Mouse (Mus musculus) layer of hippocampus, adult 2 months (tissue): ENCODE data around the gene Sp6. TPM values are rescaled to one million over a fixed set of nuclear protein-coding genes. Genes with fewer than 3 reads are reported as not detected.

Source experiments
- DNase-seq, 2 experiments: peaks; one replicate each; pipeline ENCODE4 v3.0.0; 2022; ENCODE audit warnings: low spot score in 2 of 2
- H3K27ac ChIP-seq: fragments of 200-600 bp; 2 replicates; pipeline ENCODE4 v1.8.1; 2022
- H3K4me3 ChIP-seq: fragments of 200-600 bp; 2 replicates; pipeline ENCODE4 v1.8.1; 2022; ENCODE audit warnings: mild to moderate bottlenecking
- CTCF ChIP-seq: fragments of 200-600 bp; conservative IDR thresholded peaks from 2 replicates; pipeline ENCODE4 v1.8.1; 2022; ENCODE audit warnings: antibody characterized with exemption, mild to moderate bottlenecking, moderate library complexity
- total RNA-seq, 2 experiments: library from RNA; stranded (reverse); gene quantifications; 2 replicates each; pipeline ENCODE4 v1.2.3; 2021

The Sp6 gene
- total RNA-seq, 2 experiments from 2014 or later = 0.79 to 1.2 TPM

- Histone ChIP-seq H3K4me3 (no peak overlapping the region), H3K27ac (no peak overlapping the region)
- DNase-seq = no peak
- TF ChIP-seq CTCF = no peak
Observed at GRCm38 (mm10) chr11:97033781-97034180, 20.6 kb downstream of the Sp6 start.

- TF ChIP-seq CTCF = no peak
- DNase-seq = no peak
- H3K27ac ChIP-seq = no peak overlapping the region
- no peak overlapping the region for H3K4me3 ChIP-seq
Observed at GRCm38 (mm10) chr11:97036141-97036540, 22.9 kb downstream of the Sp6 start.

- TF ChIP-seq CTCF = no peak
- Histone ChIP-seq H3K27ac (no peak overlapping the region), H3K4me3 (no peak overlapping the region)
- DNase-seq = no peak
Observed at GRCm38 (mm10) chr11:97038881-97039280, 25.7 kb downstream of the Sp6 start.

GRCm38 (mm10) chr11:97040301-97041021, 27.3 kb downstream of the Sp6 start:
- no peak for TF ChIP-seq CTCF
- no peak overlapping the region for H3K27ac ChIP-seq
- no peak for DNase-seq
- peak overlapping the region; percentile 98 for H3K4me3 ChIP-seq

GRCm38 (mm10) chr11:97041022-97041899, 28.1 kb downstream of the Sp6 start, which contains the start of the genes Lrrc46 and Mrpl10:
Gene Lrrc46, minus strand, starts transcription at chr11:97041407.
Gene Mrpl10, plus strand, starts transcription at chr11:97041560.
- TF ChIP-seq CTCF = no peak
- H3K27ac ChIP-seq = peak within 1 kb of the TSS; percentile 94
- DNase-seq = peak; percentile 69 to 87

GRCm38 (mm10) chr11:97044902-97045301, 31.7 kb downstream of the Sp6 start:
- Histone ChIP-seq H3K27ac (no peak overlapping the region), H3K4me3 (no peak overlapping the region)
- no peak for DNase-seq
- TF ChIP-seq CTCF = no peak

More at GRCm38 (mm10) chr11:97041022-97041899, 28.1 kb downstream of the Sp6 start, which contains the start of the genes Lrrc46 and Mrpl10:
- peak within 1 kb of the TSS; percentile 98 for H3K4me3 ChIP-seq

- TF ChIP-seq CTCF = peak; percentile 66
- DNase-seq = no peak
- H3K4me3 ChIP-seq = no peak overlapping the region
- no peak overlapping the region for H3K27ac ChIP-seq
Observed at GRCm38 (mm10) chr11:97045861-97046260, 32.7 kb downstream of the Sp6 start.

GRCm38 (mm10) chr11:97048090-97048650, 35.0 kb downstream of the Sp6 start:
- no peak for TF ChIP-seq CTCF
- Histone ChIP-seq H3K4me3 (no peak overlapping the region), H3K27ac (no peak overlapping the region)
- DNase-seq = no peak

- no peak for TF ChIP-seq CTCF
- Histone ChIP-seq H3K4me3 (no peak overlapping the region), H3K27ac (peak overlapping the region; percentile 88; the same call in 1 of the 2 replicates)
- DNase-seq = no peak
Observed at GRCm38 (mm10) chr11:97049492-97050085, 36.4 kb downstream of the Sp6 start.

- TF ChIP-seq CTCF = peak; percentile 60
- DNase-seq = peak; percentile 77 to 85
- Histone ChIP-seq H3K27ac (peak within 1 kb of the TSS; percentile 88), H3K4me3 (peak within 1 kb of the TSS; percentile 83)
Observed at GRCm38 (mm10) chr11:97050216-97050943, 37.2 kb downstream of the Sp6 start, which contains the start of gene Osbpl7. Gene Osbpl7, plus strand, starts transcription at chr11:97050628.

GRCm38 (mm10) chr11:97050944-97051586, 37.9 kb downstream of the Sp6 start:
- peak overlapping the region; percentile 88 for H3K27ac ChIP-seq
- DNase-seq = no peak
- peak overlapping the region; percentile 83 for H3K4me3 ChIP-seq
- no peak for TF ChIP-seq CTCF
